Mouse (Mus musculus) kidney, postnatal 25 days (tissue): ENCODE data around the gene Recql.
A peak's percentile ranks its signal among the peaks of the same experiment; 100 is the strongest.

Experiments
- DNase-seq, 2 experiments: peaks; one replicate each; pipeline ENCODE4 v3.0.0; 2021; ENCODE audit warnings: mixed read lengths in 2 of 2

Gene Recql

GRCm38 (mm10) chr6:142387011-142387754, at the start of gene Recql, which contains the start of gene Golt1b:
Gene Recql, minus strand, starts transcription at chr6:142387087.
Gene Golt1b, plus strand, starts transcription at chr6:142387221.
- DNase-seq, result peak; percentile 98 to 99

- DNase-seq, result no peak
Measured at GRCm38 (mm10) chr6:142429072-142429471, 42.2 kb upstream of the Recql start.

GRCm38 (mm10) chr6:142424976-142425375, 38.1 kb upstream of the Recql start:
- DNase-seq, result no peak

- no peak for DNase-seq
Measured at GRCm38 (mm10) chr6:142414597-142414996, 27.7 kb upstream of the Recql start.

- no peak for DNase-seq
Measured at GRCm38 (mm10) chr6:142413845-142414244, 27.0 kb upstream of the Recql start.

- DNase-seq, result no peak
Measured at GRCm38 (mm10) chr6:142412906-142413491, 26.1 kb upstream of the Recql start, which contains the start of gene Spx. Gene Spx, plus strand, starts transcription at chr6:142413441.

- no peak for DNase-seq
Measured at GRCm38 (mm10) chr6:142411140-142411539, 24.3 kb upstream of the Recql start.

GRCm38 (mm10) chr6:142395756-142396155, 8.9 kb upstream of the Recql start:
- no peak for DNase-seq

- DNase-seq, result no peak
Measured at GRCm38 (mm10) chr6:142394669-142395068, 7.8 kb upstream of the Recql start.

- no peak for DNase-seq
Measured at GRCm38 (mm10) chr6:142392312-142392711, 5.4 kb upstream of the Recql start.

- no peak for DNase-seq
Measured at GRCm38 (mm10) chr6:142389101-142389500, 2.2 kb upstream of the Recql start.

- no peak for DNase-seq
Measured at GRCm38 (mm10) chr6:142387755-142388271, 926 bp upstream of the Recql start.

GRCm38 (mm10) chr6:142386285-142387010, 439 bp downstream of the Recql start:
- no peak for DNase-seq

- no peak for DNase-seq
Measured at GRCm38 (mm10) chr6:142384521-142384920, 2.4 kb downstream of the Recql start.

GRCm38 (mm10) chr6:142381615-142382014, 5.3 kb downstream of the Recql start:
- no peak for DNase-seq

- no peak for DNase-seq
Measured at GRCm38 (mm10) chr6:142379961-142380360, 6.9 kb downstream of the Recql start.

GRCm38 (mm10) chr6:142378576-142379330, 8.1 kb downstream of the Recql start:
- no peak for DNase-seq

GRCm38 (mm10) chr6:142377081-142377480, 9.8 kb downstream of the Recql start:
- no peak for DNase-seq

GRCm38 (mm10) chr6:142369568-142369967, 17.3 kb downstream of the Recql start:
- DNase-seq, result no peak

GRCm38 (mm10) chr6:142367565-142367964, 19.3 kb downstream of the Recql start:
- no peak for DNase-seq

- DNase-seq, result no peak
Measured at GRCm38 (mm10) chr6:142366473-142367018, 20.3 kb downstream of the Recql start.

- DNase-seq, result no peak
Measured at GRCm38 (mm10) chr6:142365742-142366472, 21.0 kb downstream of the Recql start.
